Mouse (Mus musculus) embryonic facial prominence, embryonic 14.5 days (tissue): ENCODE data around the gene Zfp219. TPM values are rescaled to one million over a fixed set of nuclear protein-coding genes. Genes with fewer than 3 reads are reported as not detected.
"Not testable (repeated sequence)": the region's sequence is repeated elsewhere in the genome, so short reads cannot be mapped to it uniquely, and the experiment has no call there.

ENCODE experiments used
- ATAC-seq: fragments of 200-750 bp; cut with Nextera tagmentation; 2 replicates; pipeline ENCODE4 v1.8.0; 2017; ENCODE audit warnings: low read depth, moderate number of reproducible peaks, moderate TSS enrichment
- DNase-seq: peaks from one replicate; pipeline ENCODE4 v3.0.0-alpha.2; 2015; ENCODE audit warnings: low spot score
- H3K27ac ChIP-seq: fragments of 300-500 bp; sonication (generic); replicated peaks from 2 replicates; pipeline ENCODE4 v1.5.1; 2014; ENCODE audit warnings: low read depth, mild to moderate bottlenecking, low read length, moderate library complexity
- H3K27me3 ChIP-seq: fragments of 300-500 bp; sonication (generic); replicated peaks from 2 replicates; pipeline ENCODE4 v1.6.1; 2014; ENCODE audit warnings: low read length; ENCODE audit not compliant: control insufficient read depth, insufficient read depth
- H3K36me3 ChIP-seq: fragments of 300-500 bp; sonication (generic); 2 replicates; pipeline ENCODE4 v1.6.1; 2014; ENCODE audit warnings: low read length, mixed read lengths; ENCODE audit not compliant: control insufficient read depth, insufficient read depth
- H3K4me1 ChIP-seq: fragments of 300-500 bp; sonication (generic); 2 replicates; pipeline ENCODE4 v1.6.1; 2014; ENCODE audit warnings: antibody characterized with exemption, low read length; ENCODE audit not compliant: control insufficient read depth, insufficient read depth
- H3K4me2 ChIP-seq: fragments of 300-500 bp; sonication (generic); 2 replicates; pipeline ENCODE4 v1.6.1; 2014; ENCODE audit warnings: low read depth, mild to moderate bottlenecking, low read length, moderate library complexity, mixed read lengths
- H3K4me3 ChIP-seq: fragments of 300-500 bp; sonication (generic); 2 replicates; pipeline ENCODE4 v1.5.1; 2014; ENCODE audit warnings: low read depth, mild to moderate bottlenecking, low read length
- H3K9ac ChIP-seq: fragments of 300-500 bp; sonication (generic); 2 replicates; pipeline ENCODE4 v1.6.1; 2014; ENCODE audit warnings: low read depth, mild to moderate bottlenecking, low read length, moderate library complexity, mixed read lengths
- H3K9me3 ChIP-seq: fragments of 300-500 bp; sonication (generic); 2 replicates; pipeline ENCODE4 v1.6.1; 2016; ENCODE audit warnings: low read length; ENCODE audit not compliant: control insufficient read depth
- WGBS: fragments of 180-500 bp; shearing (Covaris S2); extraction: QIAGEN DNeasy Blood & Tissue Kit; methylation state at CpG from one replicate; pipeline ENCODE4 v1.1.7; 2014; 5-methylcytosine and 5-hydroxymethylcytosine counted together
- polyA plus RNA-seq: library from polyadenylated mRNA; unstranded; fragments of >200 nt; fragmentation: Nextera tagmentation; extraction: Ambion mirVana; gene quantifications from 2 replicates; pipeline ENCODE4 v1.2.1, GENCODE M21; 2014

The Zfp219 gene
- polyA plus RNA-seq, 1 experiment from 2014 or later, result 21.4 TPM

- Histone ChIP-seq H3K9ac (no peak overlapping the region), H3K36me3 (no peaks in the 10 kb centered on the region), H3K27ac (no peak overlapping the region), H3K4me3 (no peak overlapping the region), H3K4me2 (no peak overlapping the region), H3K4me1 (peaks cover 6% of the 10 kb centered on the region), H3K27me3 (no peaks in the 10 kb centered on the region), H3K9me3 (no peaks in the 10 kb centered on the region)
- WGBS, result 60% methylated on average over 6 of the region's 6 CpGs
- ATAC-seq (no peak), DNase-seq (no peak)
Measured at GRCm38 (mm10) chr14:52043446-52043845, 22.9 kb upstream of the Zfp219 start.

DNA sequence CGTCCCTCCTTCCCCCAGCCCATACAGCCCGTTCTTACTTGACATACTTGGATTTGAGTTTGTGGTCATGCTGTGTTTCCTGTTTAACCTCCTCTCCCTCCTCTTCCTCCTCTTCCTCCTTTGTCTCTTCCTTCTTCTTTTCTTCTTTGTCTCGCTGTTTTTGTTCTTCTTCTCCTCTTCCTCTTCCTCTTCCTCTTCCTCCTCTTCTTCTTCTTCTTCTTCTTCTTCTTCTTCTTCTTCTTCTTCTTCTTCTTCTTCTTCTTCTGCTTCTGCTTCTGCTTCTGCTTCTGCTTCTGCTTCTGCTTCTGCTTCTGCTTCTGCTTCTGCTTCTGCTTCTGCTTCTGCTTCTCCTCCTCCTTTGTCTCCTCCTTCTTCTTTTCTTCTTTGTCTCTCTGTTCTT is 21.8 kb upstream of the Zfp219 start, which contains the start of gene Olfr221:
Gene Olfr221, minus strand, starts transcription at position 101 of the 400 bp plus-strand sequence.
- H3K27me3 ChIP-seq, H3K27ac ChIP-seq, H3K9ac ChIP-seq, H3K9me3 ChIP-seq, H3K36me3 ChIP-seq, ATAC-seq, DNase-seq, H3K4me3 ChIP-seq, H3K4me1 ChIP-seq, H3K4me2 ChIP-seq: not testable (repeated sequence)
- 58% methylated on average over 3 of the region's 3 CpGs for WGBS

DNA sequence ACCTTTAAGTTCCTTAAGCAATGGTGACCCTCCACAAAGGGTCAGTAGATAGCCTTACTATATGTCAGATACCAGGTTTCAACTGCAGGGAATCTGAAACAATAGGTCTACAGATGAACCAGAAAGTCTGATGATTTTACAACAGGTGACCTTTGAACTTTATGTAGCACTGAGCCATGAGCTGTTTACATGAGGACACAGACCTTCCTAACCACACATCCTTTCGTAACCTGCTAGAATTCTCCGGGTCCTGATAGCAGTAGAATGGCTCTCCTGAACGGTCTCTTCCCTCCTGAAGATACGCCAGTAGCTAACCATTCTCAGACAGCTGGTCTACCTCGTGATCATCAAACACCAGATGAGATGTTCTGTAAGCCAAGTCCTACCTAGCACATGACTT is 18.8 kb upstream of the Zfp219 start:
- ATAC-seq (no peak), DNase-seq (no peak)
- H3K27ac ChIP-seq, result no peak overlapping the region
- no peaks in the 10 kb centered on the region for H3K9me3 ChIP-seq
- no peaks in the 10 kb centered on the region for H3K27me3 ChIP-seq
- no peaks in the 10 kb centered on the region for H3K36me3 ChIP-seq
- H3K4me1 ChIP-seq, result no peaks in the 10 kb centered on the region
- 87% methylated on average over 5 of the region's 5 CpGs for WGBS
- H3K4me2 ChIP-seq, result no peak overlapping the region
- H3K4me3 ChIP-seq, result no peak overlapping the region
- no peak overlapping the region for H3K9ac ChIP-seq

- DNase-seq (no peak), ATAC-seq (no peak)
- no peak overlapping the region for H3K4me3 ChIP-seq
- no peaks in the 10 kb centered on the region for H3K9me3 ChIP-seq
- no peaks in the 10 kb centered on the region for H3K4me1 ChIP-seq
- no peak overlapping the region for H3K27ac ChIP-seq
- no peak overlapping the region for H3K4me2 ChIP-seq
- no peak overlapping the region for H3K9ac ChIP-seq
- no peaks in the 10 kb centered on the region for H3K36me3 ChIP-seq
- H3K27me3 ChIP-seq, result no peaks in the 10 kb centered on the region
- 84% methylated on average over 6 of the region's 6 CpGs for WGBS
Measured at GRCm38 (mm10) chr14:52035926-52036325, 15.4 kb upstream of the Zfp219 start.

DNA sequence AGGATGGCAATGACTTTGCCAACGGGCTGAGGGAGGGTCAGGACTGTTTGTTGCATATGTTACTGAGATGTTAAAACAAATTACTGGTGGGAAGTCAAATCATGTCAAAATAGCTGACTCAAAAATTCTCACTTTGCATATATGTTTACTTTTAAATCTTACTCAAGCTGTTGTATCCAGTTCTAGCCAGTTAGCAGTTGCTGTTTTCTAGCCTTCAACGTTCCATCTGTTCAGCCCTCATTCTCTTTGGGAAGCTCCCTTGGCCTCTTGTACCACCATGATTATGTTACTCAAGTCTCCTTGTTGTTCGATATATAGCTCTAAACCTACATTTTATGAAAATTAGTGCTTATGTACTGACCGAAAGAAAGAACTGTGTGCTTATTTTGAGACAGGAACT is 5.8 kb upstream of the Zfp219 start:
- Histone ChIP-seq H3K9ac (no peak overlapping the region), H3K27ac (no peak overlapping the region), H3K9me3 (no peaks in the 10 kb centered on the region), H3K36me3 (no peaks in the 10 kb centered on the region), H3K4me3 (no peak overlapping the region), H3K27me3 (no peaks in the 10 kb centered on the region), H3K4me1 (peaks cover 13% of the 10 kb centered on the region; the same call in 1 of the 2 replicates), H3K4me2 (no peak overlapping the region)
- ATAC-seq (no peak), DNase-seq (no peak)
- WGBS, result 89% methylated on average over 4 of the region's 4 CpGs

- no peak for DNase-seq
- WGBS, result 85% methylated on average over 2 of the region's 2 CpGs
- ATAC-seq, result no peak
- Histone ChIP-seq H3K27me3 (no peaks in the 10 kb centered on the region), H3K4me3 (no peak overlapping the region), H3K9me3 (no peaks in the 10 kb centered on the region), H3K36me3 (no peaks in the 10 kb centered on the region), H3K4me2 (no peak overlapping the region), H3K4me1 (peaks cover 16% of the 10 kb centered on the region; the same call in 1 of the 2 replicates), H3K27ac (no peak overlapping the region), H3K9ac (no peak overlapping the region)
Measured at GRCm38 (mm10) chr14:52024133-52024532, 3.6 kb upstream of the Zfp219 start.

- Histone ChIP-seq H3K27ac (peak overlapping the region; percentile 86), H3K9me3 (no peaks in the 10 kb centered on the region), H3K4me1 (peaks cover 22% of the 10 kb centered on the region; the same call in 1 of the 2 replicates), H3K36me3 (no peaks in the 10 kb centered on the region), H3K9ac (peak overlapping the region; percentile 44), H3K4me2 (peak overlapping the region; percentile 49), H3K4me3 (peak overlapping the region; percentile 20), H3K27me3 (no peaks in the 10 kb centered on the region)
- DNase-seq, result peak; percentile 95
- 3% methylated on average over 23 of the region's 23 CpGs for WGBS
- peak; percentile 42 for ATAC-seq
Measured at GRCm38 (mm10) chr14:52022709-52023459, 2.4 kb upstream of the Zfp219 start.

DNA sequence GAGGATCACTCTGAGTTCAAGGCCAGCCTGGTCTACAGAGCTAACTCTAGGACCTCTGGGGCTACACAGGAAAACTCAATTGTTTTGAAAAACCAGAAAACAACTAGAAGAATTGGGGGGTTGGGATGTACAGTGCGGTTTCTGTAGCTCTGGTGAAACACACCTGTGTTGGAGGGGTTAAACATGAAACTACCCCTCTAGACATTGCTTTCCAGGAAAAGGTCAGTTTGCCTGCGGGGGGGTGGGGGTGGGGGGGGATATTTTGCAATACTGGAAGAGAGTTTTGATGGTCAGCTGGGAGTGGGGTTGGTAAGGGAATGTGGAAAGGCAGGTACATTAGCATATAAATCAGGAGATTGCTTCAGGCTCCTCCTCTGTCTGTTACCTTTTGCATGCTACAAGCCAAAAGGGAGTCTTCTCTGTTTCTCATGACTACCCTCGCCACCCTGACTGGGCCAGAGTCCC is 1.7 kb upstream of the Zfp219 start:
- H3K27me3 ChIP-seq, result no peaks in the 10 kb centered on the region
- H3K4me2 ChIP-seq, result peak overlapping the region; percentile 49; the same call in 1 of the 2 replicates
- peak overlapping the region; percentile 44; the same call in 1 of the 2 replicates for H3K9ac ChIP-seq
- H3K9me3 ChIP-seq, result no peaks in the 10 kb centered on the region
- DNase-seq, result no peak
- peaks cover 22% of the 10 kb centered on the region; the same call in 1 of the 2 replicates for H3K4me1 ChIP-seq
- H3K36me3 ChIP-seq, result no peaks in the 10 kb centered on the region
- peak overlapping the region; percentile 86 for H3K27ac ChIP-seq
- no peak for ATAC-seq
- H3K4me3 ChIP-seq, result peak overlapping the region; percentile 20; the same call in 1 of the 2 replicates
- WGBS, result 59% methylated on average over 3 of the region's 3 CpGs
